Mouse (Mus musculus): Measurements from ENCODE around the gene Gm37240.

DNA sequence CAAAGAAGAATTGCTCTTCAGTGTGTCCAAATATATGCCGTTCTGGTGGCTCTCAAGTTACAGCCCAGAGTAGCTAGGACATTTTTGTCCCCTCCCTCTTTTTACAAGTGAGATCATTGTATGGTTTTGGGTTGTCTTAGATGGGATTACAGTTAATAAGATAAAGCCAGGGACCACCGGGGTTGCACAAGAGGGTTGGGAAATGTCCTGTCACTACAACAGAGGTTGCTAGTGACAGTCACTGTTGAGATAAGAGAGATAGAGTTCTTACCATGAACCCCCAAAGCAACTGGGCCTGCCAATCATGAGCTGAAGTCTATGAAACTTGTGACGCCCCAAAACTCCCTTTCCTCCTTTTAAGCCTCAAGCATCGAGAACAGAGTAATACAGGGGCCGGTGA is 769.6 kb downstream of the Gm37240 start:
- TF ChIP-seq EP300 (optimal IDR thresholded peaks at IDR 0.05) (no peak), CTCF (IDR thresholded peaks at IDR 0.05; ENCODE audit: low read depth) (no peak)
